Mouse (Mus musculus): Measurements from ENCODE around the gene Il20ra. TPM values are rescaled to one million over a fixed set of nuclear protein-coding genes. Genes with fewer than 3 reads are reported as not detected.
"Not testable (repeated sequence)": the region's sequence is repeated elsewhere in the genome, so short reads cannot be mapped to it uniquely, and the experiment has no call there.

The Il20ra gene
- polyA plus RNA-seq, 1 experiment from 2014 or later, result 0.18 TPM

GRCm38 (mm10) chr10:19708277-19709070, 3.9 kb upstream of the Il20ra start:
- no peak overlapping the region for H3K27ac ChIP-seq (ENCODE audit: low read length)
- H3K9ac ChIP-seq (replicated peaks; ENCODE audit: low read depth), result no peak overlapping the region
- WGBS, result 51% methylated on average over 12 of the region's 12 CpGs
- no peaks in the 10 kb centered on the region for H3K9me3 ChIP-seq (ENCODE audit: low read length)
- peak; percentile 48 for DNase-seq (ENCODE audit: low spot score)
- H3K36me3 ChIP-seq (ENCODE audit: insufficient read depth, low read length), result no peaks in the 10 kb centered on the region
- ATAC-seq, result no peak
- no peaks in the 10 kb centered on the region for H3K27me3 ChIP-seq (replicated peaks; ENCODE audit: insufficient read depth, low read length)
- no peak overlapping the region for H3K4me3 ChIP-seq (ENCODE audit: low read depth, low read length)
- TF ChIP-seq CTCF (IDR thresholded peaks at IDR 0.05) (peak; percentile 67), EP300 (IDR thresholded peaks at IDR 0.05) (no peak)
- no peaks in the 10 kb centered on the region; the same call in 1 of the 2 replicates for H3K4me1 ChIP-seq (ENCODE audit: insufficient read depth, low read depth, low read length)
- no peak overlapping the region for H3K4me2 ChIP-seq (replicated peaks; ENCODE audit: low read depth, low read length)

GRCm38 (mm10) chr10:19711020-19711419, 1.4 kb upstream of the Il20ra start:
- no peak overlapping the region for H3K4me3 ChIP-seq (ENCODE audit: low read depth, low read length)
- no peak overlapping the region for H3K27ac ChIP-seq (ENCODE audit: low read length)
- no peaks in the 10 kb centered on the region; the same call in 1 of the 2 replicates for H3K27me3 ChIP-seq (replicated peaks; ENCODE audit: insufficient read depth, low read length)
- ATAC-seq (no peak), DNase-seq (ENCODE audit: low spot score) (no peak)
- TF ChIP-seq CTCF (IDR thresholded peaks at IDR 0.05), result no peak
- no peak for TF ChIP-seq EP300 (IDR thresholded peaks at IDR 0.05)
- no peak overlapping the region for H3K4me2 ChIP-seq (replicated peaks; ENCODE audit: low read depth, low read length)
- no peaks in the 10 kb centered on the region for H3K36me3 ChIP-seq (ENCODE audit: insufficient read depth, low read length)
- H3K4me1 ChIP-seq (ENCODE audit: insufficient read depth, low read depth, low read length), result no peaks in the 10 kb centered on the region; the same call in 1 of the 2 replicates
- no peak overlapping the region for H3K9ac ChIP-seq (replicated peaks; ENCODE audit: low read depth)
- WGBS, result 71% methylated on average over 3 of the region's 3 CpGs
- no peaks in the 10 kb centered on the region for H3K9me3 ChIP-seq (ENCODE audit: low read length)

- no peak for ATAC-seq
- H3K9ac ChIP-seq (replicated peaks; ENCODE audit: low read depth), result no peak overlapping the region
- no peak for DNase-seq (ENCODE audit: low spot score)
- H3K9me3 ChIP-seq (ENCODE audit: low read length), result no peaks in the 10 kb centered on the region
- 47% methylated on average over 7 of the region's 7 CpGs for WGBS
- no peaks in the 10 kb centered on the region; the same call in 1 of the 2 replicates for H3K27me3 ChIP-seq (replicated peaks; ENCODE audit: insufficient read depth, low read length)
- H3K4me2 ChIP-seq (replicated peaks; ENCODE audit: low read depth, low read length), result no peak overlapping the region
- H3K27ac ChIP-seq (ENCODE audit: low read length), result no peak overlapping the region
- no peaks in the 10 kb centered on the region; the same call in 1 of the 2 replicates for H3K4me1 ChIP-seq (ENCODE audit: insufficient read depth, low read depth, low read length)
- no peaks in the 10 kb centered on the region for H3K36me3 ChIP-seq (ENCODE audit: insufficient read depth, low read length)
- TF ChIP-seq CTCF (IDR thresholded peaks at IDR 0.05) (peak; percentile 20; the same call in 1 of the 2 replicates), EP300 (IDR thresholded peaks at IDR 0.05) (no peak)
- H3K4me3 ChIP-seq (ENCODE audit: low read depth, low read length), result no peak overlapping the region
Measured at GRCm38 (mm10) chr10:19711551-19712171, 709 bp upstream of the Il20ra start.

GRCm38 (mm10) chr10:19718627-19719026, 6.3 kb downstream of the Il20ra start:
- Histone ChIP-seq H3K4me2 (replicated peaks; ENCODE audit: low read depth, low read length) (no peak overlapping the region), H3K27me3 (replicated peaks; ENCODE audit: insufficient read depth, low read length) (no peaks in the 10 kb centered on the region; the same call in 1 of the 2 replicates), H3K4me1 (ENCODE audit: insufficient read depth, low read depth, low read length) (no peaks in the 10 kb centered on the region), H3K27ac (ENCODE audit: low read length) (no peak overlapping the region), H3K9me3 (ENCODE audit: low read length) (no peaks in the 10 kb centered on the region), H3K4me3 (ENCODE audit: low read depth, low read length) (no peak overlapping the region), H3K9ac (replicated peaks; ENCODE audit: low read depth) (no peak overlapping the region), H3K36me3 (ENCODE audit: insufficient read depth, low read length) (no peaks in the 10 kb centered on the region)
- 74% methylated on average over 3 of the region's 3 CpGs for WGBS
- TF ChIP-seq CTCF (IDR thresholded peaks at IDR 0.05), result no peak
- TF ChIP-seq EP300 (IDR thresholded peaks at IDR 0.05), result no peak
- no peak for ATAC-seq
- DNase-seq (ENCODE audit: low spot score), result no peak

- TF ChIP-seq CTCF (IDR thresholded peaks at IDR 0.05), result no peak
- no peak for TF ChIP-seq EP300 (IDR thresholded peaks at IDR 0.05)
- H3K27me3 ChIP-seq (replicated peaks; ENCODE audit: insufficient read depth, low read length), result no peaks in the 10 kb centered on the region
- DNase-seq (ENCODE audit: low spot score) (no peak), ATAC-seq (no peak)
- H3K36me3 ChIP-seq (ENCODE audit: insufficient read depth, low read length), result no peaks in the 10 kb centered on the region
- no peaks in the 10 kb centered on the region for H3K9me3 ChIP-seq (ENCODE audit: low read length)
- WGBS, result 54% methylated on average over 3 of the region's 3 CpGs
- H3K27ac ChIP-seq (ENCODE audit: low read length), result no peak overlapping the region
- H3K9ac ChIP-seq (replicated peaks; ENCODE audit: low read depth), result no peak overlapping the region
- no peak overlapping the region for H3K4me2 ChIP-seq (replicated peaks; ENCODE audit: low read depth, low read length)
- H3K4me1 ChIP-seq (ENCODE audit: insufficient read depth, low read depth, low read length), result no peaks in the 10 kb centered on the region
- H3K4me3 ChIP-seq (ENCODE audit: low read depth, low read length), result no peak overlapping the region
Measured at GRCm38 (mm10) chr10:19722320-19722719, 9.9 kb downstream of the Il20ra start.

- H3K4me1 ChIP-seq (ENCODE audit: insufficient read depth, low read depth, low read length), result no peaks in the 10 kb centered on the region
Measured at GRCm38 (mm10) chr10:19724158-19724832, 11.9 kb downstream of the Il20ra start.

GRCm38 (mm10) chr10:19738442-19738841, 26.1 kb downstream of the Il20ra start:
- not testable (repeated sequence) for H3K4me1 ChIP-seq (ENCODE audit: insufficient read depth, low read depth, low read length); H3K4me2 ChIP-seq (replicated peaks; ENCODE audit: low read depth, low read length); H3K27me3 ChIP-seq (replicated peaks; ENCODE audit: insufficient read depth, low read length); H3K9ac ChIP-seq (replicated peaks; ENCODE audit: low read depth); H3K27ac ChIP-seq (ENCODE audit: low read length); DNase-seq (ENCODE audit: low spot score); ATAC-seq; H3K9me3 ChIP-seq (ENCODE audit: low read length); H3K36me3 ChIP-seq (ENCODE audit: insufficient read depth, low read length); H3K4me3 ChIP-seq (ENCODE audit: low read depth, low read length)
- WGBS, result 78% methylated on average over 2 of the region's 2 CpGs

More at GRCm38 (mm10) chr10:19724158-19724832, 11.9 kb downstream of the Il20ra start:
- no peak for TF ChIP-seq EP300 (IDR thresholded peaks at IDR 0.05)
- no peak for TF ChIP-seq CTCF (IDR thresholded peaks at IDR 0.05)
- ATAC-seq (no peak), DNase-seq (ENCODE audit: low spot score) (no peak)
- H3K36me3 ChIP-seq (ENCODE audit: insufficient read depth, low read length), result no peaks in the 10 kb centered on the region
- no peaks in the 10 kb centered on the region for H3K9me3 ChIP-seq (ENCODE audit: low read length)
- no peak overlapping the region for H3K4me2 ChIP-seq (replicated peaks; ENCODE audit: low read depth, low read length)
- no peak overlapping the region for H3K4me3 ChIP-seq (ENCODE audit: low read depth, low read length)
- WGBS, result 83% methylated on average over 11 of the region's 11 CpGs
- no peak overlapping the region for H3K27ac ChIP-seq (ENCODE audit: low read length)
- no peak overlapping the region for H3K9ac ChIP-seq (replicated peaks; ENCODE audit: low read depth)
- H3K27me3 ChIP-seq (replicated peaks; ENCODE audit: insufficient read depth, low read length), result no peaks in the 10 kb centered on the region
